Mouse (Mus musculus) cortical plate, adult 2 months (tissue): Measurements from ENCODE around the gene Slc8a1. TPM values are rescaled to one million over a fixed set of nuclear protein-coding genes. Genes with fewer than 3 reads are reported as not detected.
A peak's percentile ranks its signal among the peaks of the same experiment; 100 is the strongest.

Experiments used
- H3K27ac ChIP-seq: fragments of 200-500 bp; 2 replicates; pipeline ENCODE4 v1.5.1; 2012; ENCODE audit warnings: low read length, control low read depth, inconsistent platforms; ENCODE audit not compliant: insufficient read depth
- H3K4me1 ChIP-seq: fragments of 200-500 bp; 2 replicates; pipeline ENCODE4 v1.6.1; 2011; ENCODE audit warnings: low read length; ENCODE audit not compliant: control insufficient read depth, insufficient read depth
- H3K4me3 ChIP-seq: fragments of 200-500 bp; 2 replicates; pipeline ENCODE4 v1.5.1; 2011; ENCODE audit warnings: mild to moderate bottlenecking, low read length, control low read depth; ENCODE audit not compliant: insufficient read depth
- CTCF ChIP-seq: fragments of 200-500 bp; IDR thresholded peaks from 2 replicates; pipeline ENCODE4 v1.5.1; 2011; ENCODE audit warnings: mild to moderate bottlenecking, control low read depth, low read length; ENCODE audit not compliant: insufficient read depth; ENCODE audit errors: extremely low read depth
- POLR2A ChIP-seq: fragments of 200-500 bp; IDR thresholded peaks from 2 replicates; pipeline ENCODE4 v1.6.1; 2011; ENCODE audit warnings: mild to moderate bottlenecking, low read length, control low read depth; ENCODE audit not compliant: insufficient read depth; ENCODE audit errors: extremely low read depth
- polyA plus RNA-seq: library from polyadenylated mRNA; depleted of rRNA; stranded (reverse); fragments of >200 nt; gene quantifications from 2 replicates; pipeline ENCODE4 v1.2.3, GENCODE M21; 2012

The Slc8a1 gene
- polyA plus RNA-seq, 1 experiment = 29.5 TPM

DNA sequence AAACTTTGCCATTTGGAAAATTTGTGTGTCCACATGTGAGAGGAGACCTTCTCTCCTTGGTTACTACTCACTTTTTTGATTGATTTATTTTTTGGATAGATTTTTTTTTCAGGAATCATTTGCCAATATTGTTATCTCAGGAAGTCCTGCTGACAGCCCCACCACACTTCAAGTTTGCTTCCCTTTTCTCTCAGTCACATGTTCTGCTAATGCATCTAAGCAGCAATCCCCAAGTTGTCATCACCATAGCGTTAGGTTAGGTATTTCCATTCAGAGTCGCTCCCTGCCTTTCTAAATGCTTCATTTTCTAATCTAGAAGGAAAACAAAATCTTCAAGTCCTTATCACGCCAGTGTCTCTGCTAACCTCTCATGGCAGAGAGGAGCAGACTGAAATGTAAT lies 278.8 kb downstream of the Slc8a1 start:
- H3K27ac ChIP-seq = no peak overlapping the region
- H3K4me1 ChIP-seq = 0 out of 2 replicates have a peak, but pooled peaks cover 1% of the 10 kb centered on the region
- TF ChIP-seq POLR2A = no peak
- H3K4me3 ChIP-seq = no peak overlapping the region

DNA sequence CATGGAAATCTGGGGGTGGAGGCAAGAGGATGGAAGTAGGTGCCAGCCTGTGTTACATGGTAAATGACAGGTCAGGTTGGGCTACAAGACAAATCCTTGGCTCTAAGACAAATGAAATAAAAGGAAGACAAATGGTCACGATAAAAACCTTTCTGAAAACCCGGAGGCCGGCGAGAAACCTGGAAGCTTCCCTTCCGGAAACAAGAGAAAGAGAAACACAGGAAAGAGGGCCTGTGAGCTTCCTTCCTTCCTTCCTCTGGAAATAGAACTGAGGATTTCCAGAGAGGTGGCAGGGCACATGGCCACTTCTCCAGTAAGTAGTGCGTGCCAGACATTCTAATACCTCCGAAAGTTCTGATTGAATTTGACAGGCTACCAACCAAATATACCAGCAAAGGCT lies 282.2 kb downstream of the Slc8a1 start:
- no peak overlapping the region for H3K27ac ChIP-seq
- H3K4me3 ChIP-seq = no peak overlapping the region
- no peak for TF ChIP-seq CTCF
- TF ChIP-seq POLR2A = no peak
- H3K4me1 ChIP-seq = peaks cover 1% of the 10 kb centered on the region; the same call in 1 of the 2 replicates

DNA sequence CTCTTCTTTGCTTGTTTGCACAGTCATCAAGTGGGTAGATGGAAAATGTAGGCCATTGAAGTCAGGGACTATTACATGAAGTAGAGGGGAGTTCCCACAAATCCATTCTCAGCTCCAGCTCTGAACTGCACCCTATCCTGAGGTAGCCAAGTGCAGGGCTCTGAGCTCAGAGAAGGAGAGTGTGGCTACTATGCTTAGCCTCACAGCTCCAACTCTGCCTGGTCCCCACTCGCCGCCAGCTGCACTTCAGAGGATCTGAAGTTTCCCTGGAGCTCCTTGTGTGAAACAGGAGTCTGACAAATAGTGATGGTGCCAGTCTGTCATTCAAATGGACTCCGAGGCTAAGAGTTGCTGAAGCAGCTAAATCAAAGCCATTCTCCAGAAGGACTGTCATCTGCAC lies 282.9 kb downstream of the Slc8a1 start:
- H3K4me1 ChIP-seq = peaks cover 1% of the 10 kb centered on the region; the same call in 1 of the 2 replicates
- H3K4me3 ChIP-seq = no peak overlapping the region
- TF ChIP-seq POLR2A (no peak), CTCF (no peak)
- H3K27ac ChIP-seq = no peak overlapping the region

DNA sequence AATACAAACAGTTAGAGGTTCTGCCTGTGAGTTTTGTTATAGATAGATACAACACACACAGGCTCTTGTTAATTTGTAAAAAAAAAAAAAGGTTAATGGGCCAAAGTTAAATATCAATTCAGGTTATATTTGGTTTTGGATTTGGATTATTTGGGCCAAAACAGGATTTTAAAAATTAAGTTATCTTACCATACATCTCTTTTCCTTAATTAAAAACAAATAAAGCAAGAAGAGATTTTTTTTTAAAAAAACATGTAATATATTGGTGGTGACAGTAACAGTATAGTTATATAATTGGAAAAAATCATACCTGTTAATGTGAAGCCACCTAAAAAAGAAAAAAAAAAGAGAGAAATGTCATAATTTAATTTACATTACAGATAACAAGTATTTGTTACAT lies 296.7 kb downstream of the Slc8a1 start, which contains the start of gene Gm11096:
Gm11096 (plus strand) TSS at position 301 of the 400 bp plus-strand sequence.
- TF ChIP-seq POLR2A (no peak), CTCF (no peak)

DNA sequence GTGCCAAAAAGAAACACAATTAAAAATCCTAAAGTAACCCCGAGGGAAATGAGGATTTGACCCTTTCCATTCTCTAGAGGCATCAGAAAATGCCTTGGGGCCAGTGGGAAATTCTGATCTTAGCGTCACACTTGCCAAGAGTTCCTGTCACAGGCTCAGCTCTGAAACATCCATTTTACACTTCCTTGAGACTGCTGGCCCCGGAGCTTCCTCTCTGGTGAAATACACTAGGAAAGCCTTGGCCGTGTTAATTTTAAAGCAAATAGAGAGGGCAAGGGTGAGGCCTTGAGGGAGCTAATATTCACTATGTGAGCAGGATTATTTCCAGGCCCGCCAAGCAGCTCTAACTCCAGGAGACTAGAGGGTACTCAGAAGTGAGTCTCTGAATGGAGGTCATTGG lies 305.0 kb downstream of the Slc8a1 start:
- Histone ChIP-seq H3K4me3 (no peak overlapping the region), H3K27ac (no peak overlapping the region), H3K4me1 (peaks cover 1% of the 10 kb centered on the region; the same call in 1 of the 2 replicates)
- TF ChIP-seq POLR2A = no peak
- no peak for TF ChIP-seq CTCF

More for the DNA sequence above, 296.7 kb downstream of the Slc8a1 start, which contains the start of gene Gm11096:
- no peaks in the 10 kb centered on the region for H3K4me1 ChIP-seq
- no peak within 1 kb of the TSS for H3K4me3 ChIP-seq
- no peak within 1 kb of the TSS for H3K27ac ChIP-seq

DNA sequence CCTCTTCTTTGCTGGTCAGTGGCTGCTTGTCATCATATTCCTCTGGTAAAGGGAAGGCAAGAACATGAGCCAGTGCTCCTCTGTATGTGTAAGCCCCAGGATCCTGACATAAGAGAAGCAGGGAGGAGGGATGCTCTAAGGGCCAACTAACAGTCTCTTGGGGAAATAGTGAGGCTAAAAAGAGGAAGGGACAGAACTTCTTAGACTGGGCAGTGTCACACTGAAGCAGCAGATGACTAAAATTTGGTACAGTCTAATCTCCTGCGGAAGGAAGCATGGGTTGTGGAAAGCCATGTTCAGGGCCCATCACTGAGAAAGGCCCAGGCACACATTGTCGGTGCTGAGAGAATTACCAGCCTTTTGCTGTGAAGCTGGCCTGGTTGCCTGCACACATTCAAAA lies 305.4 kb downstream of the Slc8a1 start:
- Histone ChIP-seq H3K4me3 (no peak overlapping the region), H3K4me1 (peaks cover 3% of the 10 kb centered on the region; the same call in 1 of the 2 replicates), H3K27ac (no peak overlapping the region)
- TF ChIP-seq POLR2A (no peak), CTCF (no peak)

DNA sequence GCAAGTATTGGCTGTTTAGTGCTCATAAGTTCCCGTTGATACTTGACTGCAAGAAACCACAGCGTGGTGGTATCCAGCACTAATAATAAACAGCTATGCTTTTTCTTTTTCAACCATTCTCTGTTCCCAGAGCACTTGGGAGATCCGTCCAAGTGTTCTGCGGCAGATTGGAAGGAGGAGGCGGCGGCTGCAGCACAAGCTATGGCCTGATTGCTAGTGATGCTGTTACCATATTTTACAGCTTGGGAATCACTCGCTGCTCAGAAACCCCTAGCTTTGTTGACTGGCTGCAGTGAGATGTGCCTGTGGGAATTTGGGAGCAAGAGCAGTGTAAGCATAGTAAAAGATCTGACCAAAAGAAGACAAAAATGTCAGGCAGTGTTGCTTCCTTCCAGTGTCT lies 310.9 kb downstream of the Slc8a1 start:
- no peak overlapping the region for H3K4me3 ChIP-seq
- H3K27ac ChIP-seq = no peak overlapping the region
- TF ChIP-seq CTCF (no peak), POLR2A (no peak)
- H3K4me1 ChIP-seq = peaks cover 6% of the 10 kb centered on the region; the same call in 1 of the 2 replicates

DNA sequence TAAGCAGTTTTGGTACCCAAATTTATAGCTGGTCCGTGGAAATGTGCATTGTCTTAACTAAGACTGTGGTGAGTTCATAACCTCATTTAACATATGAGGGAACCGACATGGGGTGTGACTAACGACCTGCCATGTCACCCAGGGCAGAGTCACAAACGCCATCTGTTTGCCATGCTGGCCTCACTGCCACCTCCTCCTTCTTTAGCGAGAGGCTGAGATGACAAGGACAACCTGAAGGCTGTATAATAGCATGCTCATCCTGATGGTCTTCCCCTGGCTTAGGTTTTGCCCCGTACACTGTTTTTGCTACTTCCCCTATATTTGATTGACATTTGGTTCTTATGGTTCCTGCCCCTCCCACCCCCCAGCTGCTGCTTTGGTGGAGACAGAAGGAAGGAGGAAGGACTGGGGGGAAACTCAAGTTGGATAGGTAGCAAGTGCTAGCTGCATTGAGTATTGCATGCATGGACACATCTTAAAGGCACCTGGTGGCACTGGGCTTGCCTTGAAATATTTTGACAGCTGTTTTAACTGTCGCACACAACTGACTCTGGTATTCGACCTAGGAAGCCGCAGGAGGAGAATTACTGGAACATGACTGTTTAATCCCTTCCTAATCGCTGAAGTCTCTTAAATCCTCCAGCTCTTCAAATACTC lies 313.8 kb downstream of the Slc8a1 start:
- Histone ChIP-seq H3K27ac (no peak overlapping the region), H3K4me3 (no peak overlapping the region), H3K4me1 (peaks cover 5% of the 10 kb centered on the region; the same call in 1 of the 2 replicates)
- TF ChIP-seq CTCF = no peak
- TF ChIP-seq POLR2A = no peak

DNA sequence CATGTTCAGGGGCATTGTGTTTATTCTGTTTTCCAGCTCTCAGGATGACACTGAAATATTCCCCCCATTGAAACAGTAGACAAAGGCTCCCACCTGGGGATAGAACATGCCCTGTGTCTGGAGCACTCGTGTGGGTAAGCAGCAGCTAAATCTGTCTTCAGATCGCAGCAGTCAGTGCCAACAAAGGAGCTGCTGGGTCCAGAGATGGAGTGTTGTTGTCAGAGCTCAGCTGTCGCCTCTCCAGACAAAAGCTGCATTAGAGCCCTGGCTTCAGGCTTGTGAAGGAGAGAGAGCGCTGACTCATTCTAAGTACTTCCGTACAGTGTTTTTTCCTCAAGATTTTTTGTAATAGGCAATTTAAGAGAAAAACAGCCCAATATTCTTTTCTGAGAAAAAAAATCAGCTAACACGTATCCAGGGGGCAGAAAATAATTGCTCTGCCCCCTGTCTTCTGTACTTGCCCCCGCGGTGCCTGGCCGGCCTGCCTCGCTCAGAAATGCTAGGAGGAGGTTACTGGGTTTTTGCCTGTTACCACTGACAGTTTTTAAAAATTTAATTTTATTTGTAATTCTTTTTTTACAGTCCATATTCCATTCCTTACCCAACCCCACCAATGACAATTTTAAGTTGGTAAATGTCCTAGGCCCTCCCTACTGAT lies 318.2 kb downstream of the Slc8a1 start:
- H3K4me3 ChIP-seq = no peak overlapping the region
- peak overlapping the region; percentile 56 for H3K27ac ChIP-seq
- TF ChIP-seq POLR2A (no peak), CTCF (no peak)
- H3K4me1 ChIP-seq = peaks cover 1% of the 10 kb centered on the region
